Mouse (Mus musculus) C2C12 (cell line): ENCODE data around the gene Gm2310. TPM values are rescaled to one million over a fixed set of nuclear protein-coding genes. Genes with fewer than 3 reads are reported as not detected.

Experiments
- H3K27me3 ChIP-seq: one replicate; pipeline ENCODE4 v1.6.1; 2011; ENCODE audit not compliant: control insufficient read depth, insufficient read depth, insufficient read length
- H3K36me3 ChIP-seq: one replicate; pipeline ENCODE4 v1.6.1; 2011; ENCODE audit not compliant: control insufficient read depth, insufficient read depth
- H3K4me3 ChIP-seq: one replicate; pipeline ENCODE4 v1.5.1; 2011; ENCODE audit warnings: mild to moderate bottlenecking, control low read depth; ENCODE audit not compliant: poor library complexity, insufficient read depth, severe bottlenecking
- H3K79me2 ChIP-seq: one replicate; pipeline ENCODE4 v1.6.1; 2011; ENCODE audit not compliant: control insufficient read depth, insufficient read depth
- H3K79me3 ChIP-seq: one replicate; pipeline ENCODE4 v1.6.1; 2011; ENCODE audit warnings: low read depth, control low read depth
- H3ac ChIP-seq: one replicate; pipeline ENCODE3; 2011; ENCODE audit warnings: low read depth; ENCODE audit not compliant: control insufficient read depth, insufficient read length
- CEBPB ChIP-seq: IDR thresholded peaks from one replicate; pipeline ENCODE4 v1.6.1; 2011; ENCODE audit warnings: low read depth, mild to moderate bottlenecking, control low read depth, moderate library complexity
- CTCF ChIP-seq: IDR thresholded peaks from one replicate; pipeline ENCODE4 v1.5.1; 2011; ENCODE audit not compliant: control insufficient read depth, insufficient read depth, insufficient read length
- FOSL1 ChIP-seq: IDR thresholded peaks from one replicate; pipeline ENCODE4 v1.8.0; 2011; ENCODE audit warnings: mild to moderate bottlenecking, low read length; ENCODE audit not compliant: poor library complexity, insufficient read depth, severe bottlenecking
- MAX ChIP-seq: IDR thresholded peaks from one replicate; pipeline ENCODE4 v1.6.1; 2011; ENCODE audit warnings: mild to moderate bottlenecking, control low read depth
- MYOD1 ChIP-seq: IDR thresholded peaks from one replicate; pipeline ENCODE4 v1.6.1; 2011; ENCODE audit warnings: low read depth; ENCODE audit not compliant: control insufficient read depth, insufficient read length
- MYOG ChIP-seq: IDR thresholded peaks from one replicate; pipeline ENCODE4 v1.6.1; 2011; ENCODE audit not compliant: control insufficient read depth, insufficient read length; ENCODE audit errors: extremely low read depth
- USF1 ChIP-seq: IDR thresholded peaks from one replicate; pipeline ENCODE4 v1.6.1; 2011; ENCODE audit warnings: low read depth, mild to moderate bottlenecking, control low read depth, moderate library complexity
- polyA plus RNA-seq: library from polyadenylated mRNA; unstranded; fragments of >200 nt; fragmentation: generic; extraction: Trizol; gene quantifications from one replicate; pipeline ENCODE4 v1.2.1, GENCODE M21; 2012; ENCODE audit warnings: missing spikeins

Gm2310 gene
- polyA plus RNA-seq, 1 experiment: not detected

GRCm38 (mm10) chr15:8563423-8564194 lies 43.9 kb upstream of the Gm2310 start:
- H3K4me3 ChIP-seq: no peak overlapping the region
- peak; percentile 33 for TF ChIP-seq USF1
- peak; percentile 52 for TF ChIP-seq CEBPB
- TF ChIP-seq MAX: no peak
- no peak for TF ChIP-seq FOSL1
- TF ChIP-seq MYOG: no peak
- no peak overlapping the region for H3ac ChIP-seq
- H3K79me3 ChIP-seq: no peaks in the 10 kb centered on the region
- H3K79me2 ChIP-seq: no peaks in the 10 kb centered on the region
- H3K27me3 ChIP-seq: peaks cover 6% of the 10 kb centered on the region
- no peaks in the 10 kb centered on the region for H3K36me3 ChIP-seq

- Histone ChIP-seq H3ac (no peak overlapping the region), H3K79me2 (no peaks in the 10 kb centered on the region), H3K4me3 (no peak overlapping the region), H3K36me3 (no peaks in the 10 kb centered on the region), H3K27me3 (peaks cover 6% of the 10 kb centered on the region), H3K79me3 (no peaks in the 10 kb centered on the region)
- no peak for TF ChIP-seq MYOG
- no peak for TF ChIP-seq USF1
- TF ChIP-seq CEBPB: no peak
- no peak for TF ChIP-seq CTCF
- no peak for TF ChIP-seq MAX
- TF ChIP-seq FOSL1: no peak
- no peak for TF ChIP-seq MYOD1
Measured at GRCm38 (mm10) chr15:8562776-8563175, 43.0 kb upstream of the Gm2310 start.

- TF ChIP-seq MAX (no peak), FOSL1 (no peak), MYOD1 (no peak), MYOG (no peak), CEBPB (no peak), CTCF (no peak), USF1 (no peak)
- Histone ChIP-seq H3K79me3 (no peaks in the 10 kb centered on the region), H3K79me2 (no peaks in the 10 kb centered on the region), H3K36me3 (no peaks in the 10 kb centered on the region), H3K4me3 (no peak overlapping the region), H3ac (no peak overlapping the region), H3K27me3 (no peaks in the 10 kb centered on the region)
Measured at GRCm38 (mm10) chr15:8531201-8531600, 11.4 kb upstream of the Gm2310 start.

- Histone ChIP-seq H3K79me2 (no peaks in the 10 kb centered on the region), H3ac (no peak overlapping the region), H3K27me3 (no peaks in the 10 kb centered on the region), H3K36me3 (no peaks in the 10 kb centered on the region), H3K4me3 (no peak overlapping the region), H3K79me3 (no peaks in the 10 kb centered on the region)
- TF ChIP-seq CEBPB (no peak), MYOD1 (no peak), USF1 (no peak), MAX (no peak), MYOG (no peak)
Measured at GRCm38 (mm10) chr15:8512957-8513356, 6.8 kb downstream of the Gm2310 start.

GRCm38 (mm10) chr15:8511861-8512260 lies 7.9 kb downstream of the Gm2310 start:
- Histone ChIP-seq H3K4me3 (no peak overlapping the region), H3ac (no peak overlapping the region)
- no peak for TF ChIP-seq MYOD1
- TF ChIP-seq MAX: peak; percentile 43

GRCm38 (mm10) chr15:8502431-8502830 lies 17.3 kb downstream of the Gm2310 start:
- Histone ChIP-seq H3K79me3 (no peaks in the 10 kb centered on the region), H3K79me2 (no peaks in the 10 kb centered on the region), H3ac (no peak overlapping the region), H3K36me3 (no peaks in the 10 kb centered on the region), H3K27me3 (no peaks in the 10 kb centered on the region), H3K4me3 (no peak overlapping the region)
- TF ChIP-seq CEBPB (no peak), USF1 (no peak), CTCF (no peak), FOSL1 (no peak), MAX (no peak), MYOG (no peak), MYOD1 (no peak)

More at GRCm38 (mm10) chr15:8511861-8512260, 7.9 kb downstream of the Gm2310 start:
- no peaks in the 10 kb centered on the region for H3K36me3 ChIP-seq
- H3K27me3 ChIP-seq: no peaks in the 10 kb centered on the region
- no peaks in the 10 kb centered on the region for H3K79me2 ChIP-seq
- no peaks in the 10 kb centered on the region for H3K79me3 ChIP-seq
